Mouse (Mus musculus) small intestine, adult 2 months (tissue): Measurements from ENCODE around the gene Tex22.

Experiments
- CTCF ChIP-seq: fragments of 200-500 bp; IDR thresholded peaks from 2 replicates; pipeline ENCODE4 v1.5.1; 2012; ENCODE audit warnings: low read depth, mild to moderate bottlenecking, control low read depth, inconsistent platforms, low read length, moderate library complexity, mixed read lengths; ENCODE audit not compliant: insufficient replicate concordance, insufficient read length; ENCODE audit errors: extremely low read depth
- POLR2A ChIP-seq: fragments of 200-500 bp; IDR thresholded peaks from 2 replicates; pipeline ENCODE4 v1.6.1; 2012; ENCODE audit warnings: low read depth, mild to moderate bottlenecking, control low read depth, inconsistent platforms, low read length, moderate library complexity

DNA sequence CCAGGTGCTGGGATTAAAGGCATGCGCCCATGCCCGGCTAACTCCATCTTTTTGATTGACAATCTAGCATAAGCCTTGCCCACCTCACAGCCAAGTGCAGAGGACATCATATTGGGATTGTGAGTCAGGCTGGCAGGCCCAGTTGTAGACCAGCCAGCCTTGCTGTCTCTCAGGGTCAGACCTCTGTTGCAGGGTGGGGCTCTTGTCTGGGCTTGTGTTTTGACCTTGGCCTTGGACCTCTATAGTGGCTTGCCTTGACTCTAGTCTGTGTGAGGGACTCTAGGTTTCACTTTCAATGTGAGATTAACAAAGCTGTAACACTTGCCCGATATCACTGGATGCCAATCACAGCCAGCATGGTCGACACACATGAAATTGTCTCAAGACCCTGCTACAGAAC lies 39.8 kb downstream of the Tex22 start:
- TF ChIP-seq CTCF: no peak
- TF ChIP-seq POLR2A: no peak
